Mouse (Mus musculus) monocyte, adult 2 months (primary cell): ENCODE results near the gene Pomt1.
A peak's percentile ranks its signal among the peaks of the same experiment; 100 is the strongest.

Source experiments
- DNase-seq, 2 experiments: peaks; one replicate each; pipeline ENCODE4 v3.0.0; 2022; ENCODE audit warnings: low spot score in 2 of 2, low read depth in 1 of 2

The Pomt1 gene

DNA sequence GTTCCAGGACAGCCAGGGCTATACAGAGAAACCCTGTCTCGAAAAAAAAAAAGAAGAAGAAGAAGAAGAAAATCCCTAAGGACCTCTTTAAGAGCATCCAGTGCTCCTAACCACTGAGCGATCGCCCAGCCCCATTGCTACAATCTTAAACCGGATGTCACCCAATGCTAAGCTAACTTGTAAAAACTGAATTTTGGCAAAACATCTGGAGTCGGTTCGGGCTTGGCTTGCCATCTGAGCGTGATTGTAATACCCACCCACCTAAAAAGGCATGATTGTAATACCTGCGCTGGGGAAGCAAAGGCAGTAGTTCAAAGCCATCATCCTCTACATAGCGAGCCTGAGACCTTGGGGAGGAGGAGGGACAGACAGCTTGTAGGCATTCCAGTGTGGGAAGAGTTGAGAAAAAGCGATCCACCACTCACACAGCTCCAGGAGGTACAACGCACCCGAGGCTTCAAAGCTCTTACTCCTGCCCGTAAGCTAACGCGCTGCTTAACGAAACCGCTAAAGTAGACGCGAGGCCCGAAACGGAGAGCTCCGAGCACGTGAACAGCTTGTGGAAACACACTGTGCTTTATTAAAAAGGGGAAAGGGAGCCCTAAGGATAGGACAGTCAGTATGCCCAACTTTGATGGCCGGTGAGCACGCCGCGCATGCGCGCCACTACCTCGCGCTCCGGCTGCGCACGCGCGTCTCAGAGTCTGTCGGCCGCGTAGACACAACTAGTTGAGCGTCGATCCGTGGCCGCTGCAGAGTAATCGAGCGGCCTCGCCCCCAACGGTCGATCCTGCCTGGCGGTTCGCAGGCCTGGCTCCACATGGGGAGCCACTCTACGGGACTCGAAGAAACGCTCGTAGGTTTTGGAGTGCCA lies at the start of gene Pomt1:
Gene Pomt1 (plus strand): TSS at position 705 of the 874 bp plus-strand sequence.
- peak; percentile 67 to 84 for DNase-seq

DNA sequence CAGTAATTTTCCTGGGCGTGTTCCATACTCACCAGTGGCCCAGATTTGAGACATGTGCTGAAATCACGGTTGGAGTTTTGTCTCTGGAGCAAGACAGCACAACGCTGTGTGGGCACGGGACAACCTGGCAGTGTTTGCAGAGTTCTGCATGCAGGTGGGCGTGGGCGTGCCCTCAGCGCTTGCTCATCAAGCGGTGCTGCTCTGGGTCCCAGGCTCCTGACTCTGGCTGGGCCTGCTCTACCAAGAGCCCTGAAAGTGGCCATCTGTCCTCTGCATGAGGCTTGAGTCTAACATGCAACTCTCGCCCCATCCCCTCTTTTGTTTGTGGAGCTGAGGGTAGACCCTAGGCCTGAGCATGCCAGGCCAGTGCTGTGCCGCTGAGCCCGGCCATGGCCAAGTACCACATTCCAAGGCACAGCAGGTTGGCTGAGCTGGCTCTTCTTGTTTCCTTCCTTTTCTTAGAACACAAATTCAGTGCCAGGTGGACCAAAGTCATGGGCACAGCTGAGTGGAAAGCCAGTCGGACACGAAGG lies 49.3 kb upstream of the Pomt1 start:
- DNase-seq = no peak

DNA sequence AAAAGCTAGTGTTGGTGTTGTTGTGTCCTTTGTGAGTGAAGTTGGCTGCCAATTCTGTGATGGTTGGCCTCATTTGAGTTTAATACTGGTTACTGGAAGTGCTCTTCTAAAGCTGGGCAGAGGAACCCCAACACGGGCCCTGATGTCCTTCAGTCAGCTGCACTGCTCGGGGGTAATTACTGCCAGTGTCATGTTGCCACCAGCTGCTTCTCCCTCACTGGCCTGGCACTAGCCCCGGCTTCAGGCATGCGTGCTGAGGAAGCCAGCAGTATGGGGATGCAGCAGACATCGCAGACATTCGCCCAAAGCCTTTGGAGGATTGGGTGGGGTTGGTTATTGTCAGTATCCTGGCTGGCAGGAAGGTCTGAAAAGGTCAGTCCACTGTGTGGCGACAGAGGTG lies 48.7 kb upstream of the Pomt1 start:
- DNase-seq = no peak

DNA sequence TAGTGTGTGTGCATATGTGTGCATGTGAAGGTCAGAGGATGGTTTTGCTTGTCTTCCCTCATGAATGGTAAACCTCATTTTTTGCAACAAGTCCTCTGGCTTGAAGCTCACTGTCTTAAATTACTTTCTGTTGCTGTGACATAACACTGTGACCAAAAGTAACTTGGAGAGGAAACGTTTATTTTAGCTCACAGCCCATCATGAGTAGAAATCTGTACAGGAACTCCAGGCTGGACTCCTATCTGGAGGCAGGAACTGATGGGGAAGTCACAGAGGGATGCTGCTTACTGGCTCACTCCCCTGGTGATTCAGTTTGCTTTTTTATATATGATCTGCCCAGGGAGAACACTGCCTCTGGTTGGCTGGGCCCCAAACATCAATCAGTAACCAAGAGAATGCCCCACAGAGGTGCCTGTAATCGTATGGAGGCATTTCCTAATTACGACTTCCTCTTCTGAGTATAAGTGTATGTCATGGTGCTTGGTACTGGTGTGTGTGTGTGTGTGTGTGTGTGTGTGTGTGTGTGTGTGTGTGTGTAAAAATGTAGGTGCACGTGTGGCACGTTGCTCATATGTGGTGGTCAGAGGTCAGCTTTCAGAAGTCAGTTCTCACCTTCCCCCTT lies 47.2 kb upstream of the Pomt1 start:
- DNase-seq = peak in 1 of 2 experiments; percentile 7

GRCm38 (mm10) chr2:32190620-32191019 lies 45.8 kb upstream of the Pomt1 start:
- no peak for DNase-seq

DNA sequence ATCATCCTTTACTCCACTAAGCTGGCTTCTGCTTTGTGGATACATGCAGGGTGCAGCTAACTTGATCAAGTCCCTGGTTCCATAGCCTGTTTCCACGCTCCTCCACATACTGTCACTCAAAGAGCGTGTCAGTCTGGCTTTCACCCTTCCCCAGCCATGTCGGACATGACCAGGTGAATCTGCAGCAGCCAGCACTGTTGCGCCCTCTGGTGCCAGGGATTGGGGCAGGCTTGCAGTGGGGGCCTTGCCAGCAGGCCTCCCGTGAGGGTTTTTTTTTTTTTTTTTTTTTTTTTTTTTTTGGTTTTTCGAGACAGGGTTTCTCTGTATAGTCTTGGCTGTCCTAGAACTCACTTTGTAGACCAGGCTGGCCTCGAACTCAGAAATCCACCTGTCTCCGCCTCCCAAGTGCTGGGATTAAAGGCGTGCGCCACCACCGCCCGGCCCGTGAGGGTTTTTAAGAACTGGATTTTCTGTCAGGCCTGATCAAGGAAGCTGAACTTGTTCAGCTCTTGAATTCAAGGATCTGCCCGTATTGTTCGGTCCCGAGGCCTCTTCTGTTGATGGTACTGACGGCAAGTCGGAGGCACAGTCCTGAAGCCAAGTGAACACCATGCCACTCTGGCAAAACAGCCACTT lies 44.4 kb upstream of the Pomt1 start:
- no peak for DNase-seq

DNA sequence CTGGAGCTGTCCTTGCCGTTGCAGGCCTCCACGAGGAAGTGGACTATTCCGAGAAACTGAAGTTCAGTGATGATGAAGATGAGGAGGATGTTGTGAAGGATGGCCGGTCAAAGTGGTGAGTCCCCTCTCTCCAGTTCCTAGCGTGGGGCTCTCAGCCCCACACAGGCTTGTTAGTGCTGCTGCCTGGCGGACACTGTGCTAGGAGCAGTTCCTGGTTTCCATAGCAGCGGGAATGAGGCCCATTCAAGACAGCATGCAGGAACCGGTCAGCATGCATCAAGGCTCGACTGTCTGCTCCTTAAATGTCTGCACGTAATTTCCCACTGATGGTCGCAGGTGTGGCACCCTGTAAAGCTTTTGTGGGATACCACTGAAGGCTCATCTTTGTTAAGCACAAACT lies 37.4 kb upstream of the Pomt1 start:
- DNase-seq = no peak

DNA sequence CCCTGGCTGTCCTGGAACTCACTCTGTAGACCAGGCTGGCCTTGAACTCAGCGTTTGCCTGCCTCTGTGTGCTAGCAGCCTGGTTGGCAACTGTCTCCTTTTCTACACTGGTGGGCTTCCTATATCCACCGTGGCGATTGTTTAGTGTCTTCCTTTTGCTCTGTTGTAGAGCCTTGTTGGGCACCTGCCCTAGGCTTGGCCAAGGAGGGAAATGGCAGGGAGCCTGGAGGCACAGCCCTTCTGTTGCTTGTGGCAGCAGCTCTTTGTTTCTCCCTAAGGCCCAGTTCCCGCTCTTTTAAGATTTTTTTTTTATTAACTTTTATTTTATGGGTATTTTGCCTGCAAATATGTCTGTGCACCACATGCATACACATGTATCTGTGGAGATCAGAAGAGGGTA lies 36.4 kb upstream of the Pomt1 start:
- no peak for DNase-seq

DNA sequence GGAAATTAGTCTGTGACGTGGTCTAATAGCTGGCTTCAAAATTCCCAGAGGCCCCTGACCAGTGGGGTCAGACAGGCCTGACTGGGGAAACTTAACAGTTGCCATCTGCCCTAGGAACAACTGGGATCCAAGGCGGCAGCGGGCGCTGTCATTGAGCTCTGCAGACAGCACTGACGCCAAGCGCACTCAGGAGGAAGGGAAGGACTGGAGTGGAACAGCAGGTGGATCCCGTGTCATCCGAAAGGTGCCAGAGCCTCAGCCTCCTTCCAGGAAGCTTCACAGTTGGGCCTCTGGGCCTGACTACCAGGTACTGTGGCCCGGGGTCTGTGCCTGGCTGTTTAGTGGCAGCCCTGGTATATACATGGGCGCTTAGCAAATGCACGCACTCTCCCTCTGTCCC lies 35.7 kb upstream of the Pomt1 start:
- no peak for DNase-seq

DNA sequence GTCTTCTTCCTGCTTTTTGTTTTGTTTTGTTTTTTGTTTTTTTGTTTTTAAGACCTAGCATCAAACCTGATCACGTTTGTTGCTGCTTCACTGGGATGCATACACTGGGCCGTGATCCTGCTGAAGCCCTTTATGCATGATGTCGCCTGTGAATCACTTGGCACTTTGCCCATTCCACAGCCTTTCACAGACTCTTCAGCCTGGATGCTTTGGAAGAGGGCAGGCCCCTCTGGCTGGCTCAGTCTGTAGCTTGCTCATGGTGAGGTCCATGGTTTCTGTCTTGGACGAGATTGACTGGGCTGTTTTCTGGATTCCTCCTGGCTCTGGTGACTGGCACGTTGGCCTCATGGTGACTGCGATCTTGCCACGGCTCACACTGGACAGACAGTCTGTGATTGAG lies 34.9 kb upstream of the Pomt1 start:
- no peak for DNase-seq

GRCm38 (mm10) chr2:32203853-32204252 lies 32.5 kb upstream of the Pomt1 start:
- DNase-seq = no peak

DNA sequence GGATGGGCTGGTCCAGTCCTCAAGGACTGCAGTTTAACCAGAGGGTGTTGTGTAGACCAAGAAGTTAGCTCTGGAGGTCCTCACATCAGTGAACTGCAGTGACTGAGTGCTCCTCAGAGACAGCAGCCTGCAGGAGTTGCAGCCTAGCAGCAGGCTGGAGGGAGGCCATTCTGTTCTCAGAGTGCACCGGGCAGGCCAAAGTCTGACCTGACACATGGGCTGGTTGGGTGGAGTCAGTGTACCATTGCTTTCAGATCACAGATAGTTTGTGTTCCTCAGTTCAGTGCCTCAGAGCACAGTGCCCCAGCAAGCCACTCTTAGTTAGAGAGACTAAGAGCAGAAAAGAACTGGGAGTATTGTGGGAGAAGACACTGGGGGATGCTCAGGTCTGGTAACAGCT lies 28.7 kb upstream of the Pomt1 start:
- DNase-seq = no peak

DNA sequence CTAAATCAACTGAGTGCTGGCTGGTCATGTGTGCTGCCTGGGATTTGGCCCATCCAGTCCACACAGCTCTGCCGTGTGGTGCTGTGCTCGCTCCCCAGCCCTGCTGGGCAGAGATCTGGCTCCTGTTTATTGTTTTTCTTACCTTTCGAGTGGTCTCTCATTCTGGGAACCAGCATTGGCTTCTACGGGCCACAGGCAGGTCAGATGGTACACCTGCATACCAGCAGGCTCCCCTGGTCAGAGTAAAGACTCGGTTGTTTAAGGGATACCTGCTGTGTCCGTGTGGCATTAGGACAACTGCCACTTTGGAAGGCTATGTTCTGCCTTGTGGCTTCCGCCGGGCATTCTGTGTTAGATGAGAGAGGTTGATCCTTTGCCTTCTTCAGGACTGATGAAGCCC lies 24.7 kb upstream of the Pomt1 start:
- DNase-seq = no peak

DNA sequence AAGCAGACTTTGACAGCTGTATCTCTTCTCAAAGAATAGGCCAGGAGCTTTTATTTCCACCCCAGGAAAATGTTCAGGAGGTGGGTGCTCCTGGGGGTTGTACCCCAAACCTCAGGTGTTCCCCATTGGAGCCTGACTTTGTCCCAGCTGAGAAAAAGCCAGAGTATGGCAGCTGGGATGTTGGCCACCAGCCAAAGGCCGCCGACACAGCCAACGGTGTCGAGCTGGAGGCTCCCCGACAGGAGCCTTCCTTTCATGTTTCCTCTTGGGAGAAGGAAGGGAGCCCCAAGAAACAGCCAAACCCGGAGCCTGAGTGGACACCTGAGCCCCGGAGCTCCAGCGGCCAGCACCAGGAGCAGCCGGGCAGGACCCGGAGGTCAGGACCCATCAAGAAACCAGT lies 23.4 kb upstream of the Pomt1 start:
- DNase-seq = no peak

DNA sequence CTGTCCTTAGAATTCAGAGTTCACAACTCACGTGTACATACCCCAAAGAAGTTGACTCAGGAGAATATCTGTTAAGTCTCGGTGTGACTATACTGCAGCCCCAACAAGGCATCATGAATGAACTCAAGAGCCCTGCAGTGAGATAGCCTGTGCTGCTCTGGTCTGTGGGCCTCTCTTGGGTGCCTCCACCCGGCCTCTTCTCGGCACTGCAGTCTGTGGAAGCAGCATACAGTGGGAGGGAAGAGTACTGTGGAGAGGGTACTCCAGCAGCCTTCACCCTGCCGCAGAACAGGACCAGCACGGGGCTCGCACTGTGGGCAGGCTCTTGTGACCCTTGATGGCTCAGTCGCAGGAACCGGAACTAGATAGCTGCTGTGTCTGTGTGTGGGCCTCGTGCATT lies 20.8 kb upstream of the Pomt1 start:
- DNase-seq = no peak

- no peak for DNase-seq
Measured at GRCm38 (mm10) chr2:32216506-32216905, 19.9 kb upstream of the Pomt1 start.

- DNase-seq = no peak
Measured at GRCm38 (mm10) chr2:32217656-32218055, 18.7 kb upstream of the Pomt1 start.

GRCm38 (mm10) chr2:32218113-32218512 lies 18.3 kb upstream of the Pomt1 start:
- DNase-seq = no peak

DNA sequence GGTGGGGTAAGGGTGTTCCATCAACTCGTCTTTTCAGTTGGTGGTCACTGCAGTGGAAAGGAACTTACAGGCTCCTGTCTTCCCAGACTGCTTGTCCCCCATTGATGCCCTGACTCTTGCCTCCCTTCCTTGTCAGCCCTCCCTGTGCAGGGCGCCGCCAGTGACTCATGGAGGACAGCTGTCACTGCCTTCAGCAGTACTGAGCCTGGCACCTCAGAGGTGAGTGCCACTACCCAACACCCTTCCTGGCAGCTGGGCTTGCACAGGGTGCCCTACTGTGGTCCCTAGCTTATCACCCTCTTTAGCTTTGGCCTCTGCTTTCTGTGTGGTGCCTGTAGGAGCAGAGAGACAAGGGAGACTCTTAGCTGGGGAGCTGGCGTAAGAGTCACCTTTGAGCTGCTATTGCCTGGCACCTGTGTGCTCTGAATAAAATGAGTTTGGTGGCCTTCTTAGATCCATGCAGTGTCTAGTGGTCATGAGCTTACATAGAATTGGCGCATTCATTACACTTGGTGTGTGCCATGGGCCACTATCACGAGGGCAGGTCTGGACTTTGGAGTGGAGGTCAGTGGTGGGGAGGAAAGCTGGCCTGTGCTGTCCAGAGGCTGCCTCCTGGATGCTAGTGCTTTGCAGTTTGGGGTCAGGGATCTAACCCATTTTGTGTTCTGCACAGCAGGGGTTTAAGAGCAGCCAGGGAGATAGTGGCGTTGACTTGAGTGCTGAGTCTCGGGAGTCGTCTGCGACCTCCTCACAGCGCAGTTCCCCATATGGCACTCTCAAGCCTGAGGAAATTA lies 17.7 kb upstream of the Pomt1 start:
- no peak for DNase-seq

GRCm38 (mm10) chr2:32219501-32219900 lies 16.9 kb upstream of the Pomt1 start:
- DNase-seq = no peak

- no peak for DNase-seq
Measured at GRCm38 (mm10) chr2:32220021-32220420, 16.4 kb upstream of the Pomt1 start.
